Mouse (Mus musculus) left cerebral cortex, adult 9 months (tissue): ENCODE results near the gene Nlrp9a.
"Not testable (repeated sequence)": the region's sequence is repeated elsewhere in the genome, so short reads cannot be mapped to it uniquely, and the experiment has no call there.

Experiments
- DNase-seq, 2 experiments: peaks; one replicate each; pipeline ENCODE4 v3.0.0; 2022; ENCODE audit warnings: low spot score in 2 of 2

The Nlrp9a gene

GRCm38 (mm10) chr7:26534723-26535122, at the start of gene Nlrp9a:
Gene Nlrp9a (plus strand): TSS chr7:26535023.
- DNase-seq, result not testable (repeated sequence)

GRCm38 (mm10) chr7:26489514-26489913, 45.3 kb upstream of the Nlrp9a start:
- not testable (repeated sequence) for DNase-seq

- no peak for DNase-seq
These were observed 54.3 kb downstream of the Nlrp9a start for GRCm38 (mm10) chr7:26589077-26589476.

- no peak for DNase-seq
These were observed 55.0 kb downstream of the Nlrp9a start for GRCm38 (mm10) chr7:26589774-26590173.

- not testable (repeated sequence) for DNase-seq
These were observed 83.5 kb downstream of the Nlrp9a start, which contains the start of gene Vmn1r185 for GRCm38 (mm10) chr7:26618364-26618763. Gene Vmn1r185 (minus strand): TSS chr7:26618464.
